27 mouse cellular contexts compared by ENCODE assay signal in genomic region chr7:6044861-6045260, GRCm38 (mm10). TPM values are rescaled to one million over a fixed set of nuclear protein-coding genes. Genes with fewer than 3 reads are reported as not detected.
DNase-seq lines count a peak whose midpoint lies in the region; TF ChIP-seq lines count a peak whose summit lies in the region.
"Had no signal": no experiment of that assay in that cellular context is flagged by ENCODE, and none has a peak within 500 bp of the region (broad histone marks: within the 10 kb centered on the region; RNA-seq: fewer than 3 reads in every experiment).

TSS of gene Nlrp4c (plus strand) at chr7:6045161.

- no peak for TF ChIP-seq POLR2A in testis, adult 2 months (IDR thresholded peaks at IDR 0.05; ENCODE audit: control insufficient read depth, low read depth, low read length)

- no peak for DNase-seq in testis, postnatal 10 days (ENCODE audit: low spot score)
- DNase-seq in MN1 (ENCODE audit: low spot score) = peak; percentile 83
- DNase-seq in testis, postnatal 14 days (ENCODE audit: low spot score) = peak; percentile 23
- DNase-seq in heart, embryonic 10.5 days (ENCODE audit: low spot score) = no peak
- no peak for DNase-seq in Muller cell, postnatal 12 days (ENCODE audit: inconsistent ontology term)
- DNase-seq: adrenal gland, adult 2 months; adrenal gland, postnatal 10 days; adrenal gland, postnatal 25 days; B cell, adult 2 months; cerebellum, adult 11 months; cerebellum, adult 2 months; cerebellum, adult 9-10 months; cerebellum, postnatal 10 days; cerebellum, postnatal 25 days; forebrain, postnatal 0 days had no signal

- no peaks in the 10 kb centered on the region for H3K36me3 ChIP-seq in testis, adult 2 months (ENCODE audit: control insufficient read depth, insufficient read depth, low read length)
- no peaks in the 10 kb centered on the region for H3K36me3 ChIP-seq in heart, embryonic 10.5 days
- H3K36me3 ChIP-seq: embryonic facial prominence, embryonic 10.5 days; embryonic facial prominence, embryonic 12.5 days; forebrain, embryonic 15.5 days; G1E had no signal

- no peaks in the 10 kb centered on the region for H3K27me3 ChIP-seq in testis, adult 2 months (ENCODE audit: control insufficient read depth, insufficient read depth, low read length)
- H3K27me3 ChIP-seq in heart, embryonic 10.5 days (ENCODE audit: insufficient read depth, poor library complexity, severe bottlenecking) = no peaks in the 10 kb centered on the region
- H3K27me3 ChIP-seq: embryonic facial prominence, embryonic 12.5 days; forebrain, embryonic 13.5 days; forebrain, embryonic 15.5 days; Patski had no signal

- no peaks in the 10 kb centered on the region for H3K4me1 ChIP-seq in testis, adult 2 months (ENCODE audit: control insufficient read depth, insufficient read depth, low read length)
- no peaks in the 10 kb centered on the region for H3K4me1 ChIP-seq in heart, embryonic 10.5 days
- H3K4me1 ChIP-seq: embryonic facial prominence, embryonic 10.5 days; embryonic facial prominence, embryonic 12.5 days; forebrain, embryonic 13.5 days; forebrain, embryonic 15.5 days had no signal

- peak within 1 kb of the TSS; percentile 69 for H3K4me3 ChIP-seq in testis, adult 2 months (ENCODE audit: control insufficient read depth, low read depth, low read length)
- H3K4me3 ChIP-seq in heart, embryonic 10.5 days = no peak within 1 kb of the TSS
- H3K4me3 ChIP-seq: embryonic facial prominence, embryonic 10.5 days; embryonic facial prominence, embryonic 12.5 days; forebrain, embryonic 13.5 days; forebrain, embryonic 15.5 days had no signal

- H3K9me3 ChIP-seq in heart, embryonic 10.5 days = peaks cover 9% of the 10 kb centered on the region
- H3K9me3 ChIP-seq: G1E had no signal

- H3K27ac ChIP-seq in testis, adult 2 months (ENCODE audit: control insufficient read depth, insufficient read depth, low read depth, low read length) = no peak within 1 kb of the TSS
- no peak within 1 kb of the TSS for H3K27ac ChIP-seq in heart, embryonic 10.5 days
- H3K27ac ChIP-seq: embryonic facial prominence, embryonic 10.5 days; embryonic facial prominence, embryonic 12.5 days; forebrain, embryonic 13.5 days; forebrain, embryonic 15.5 days had no signal

- WGBS in heart, embryonic 10.5 days = 88% methylated on average over 11 of the region's 11 CpGs

- no peak for TF ChIP-seq CTCF in testis, adult 2 months (IDR thresholded peaks at IDR 0.05; ENCODE audit: control insufficient read depth, insufficient read depth, insufficient replicate concordance, low read depth, low read length)

RNA-seq across cellular contexts. Expression of gene Nlrp4c, which starts in this region (rescaled TPM):
- 0.90 and 0.91 TPM in 2 replicates for polyA plus RNA-seq in testis, adult 2 months (2012; rRNA removed)
- not detected in 2 replicates for polyA plus RNA-seq in heart, embryonic 10.5 days (2016; fragmentation: Nextera tagmentation; extraction: Ambion mirVana)
- polyA plus RNA-seq: adrenal gland, adult 2 months; brain, embryonic 14.5 days; CD4-positive, CD25-positive, alpha-beta regulatory T cell, adult 4 months; cerebellum, adult 2 months; cortical plate, adult 2 months; embryonic facial prominence, embryonic 10.5 days; embryonic facial prominence, embryonic 12.5 days; embryonic facial prominence, embryonic 14.5 days; forebrain, embryonic 11.5 days; forebrain, embryonic 13.5 days; forebrain, embryonic 15.5 days; forebrain, postnatal 0 days; G1E; Patski had no signal

Comparison
In these comparisons a context has a peak if more than half of its experiments do, and no peak if none do; other contexts are left out.
1. DNase-seq: peak in MN1 (single experiment) and testis, postnatal 14 days (single experiment); none in testis, postnatal 10 days (single experiment), heart, embryonic 10.5 days (single experiment) and Muller cell, postnatal 12 days (single experiment).